Mouse (Mus musculus): ENCODE measurements at regions not wholly inside any gene's neighbourhood (a gene's known extent, or its start where the extent isn't known, plus 50 kb on each side); places are given as distances from the start of the nearest gene placed in this dataset. TPM values are rescaled to one million over a fixed set of nuclear protein-coding genes. Genes with fewer than 3 reads are reported as not detected.

DNA sequence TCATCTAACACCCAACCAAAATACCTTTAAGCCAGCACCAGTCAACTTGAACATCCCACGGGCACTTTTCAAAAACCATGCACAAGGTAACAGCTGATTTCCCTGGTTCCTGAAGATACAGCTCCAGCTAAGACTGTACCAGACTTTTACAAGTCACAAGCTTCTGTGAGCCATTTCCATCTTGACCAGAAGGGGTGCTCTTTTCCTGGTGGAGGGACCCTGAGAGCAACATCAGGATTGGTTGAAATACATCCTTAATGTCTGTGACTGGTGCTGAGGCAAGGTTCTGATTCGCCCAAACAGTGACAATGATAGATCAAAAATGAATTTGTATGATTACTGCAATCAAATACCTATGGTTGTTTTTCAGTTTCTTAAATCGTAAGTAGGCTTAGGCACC, 71.0 kb upstream of the Sptlc3 start:
- H3K27me3 ChIP-seq (ENCODE audit: control insufficient read depth, insufficient read depth, low read length) = no peaks in the 10 kb centered on the region
- no peaks in the 10 kb centered on the region for H3K36me3 ChIP-seq (ENCODE audit: control insufficient read depth, insufficient read depth, low read length)
- no peaks in the 10 kb centered on the region for H3K9me3 ChIP-seq (ENCODE audit: control insufficient read depth, low read length)
- H3K9ac ChIP-seq (ENCODE audit: low read depth, low read length) = no peak overlapping the region
- ATAC-seq (ENCODE audit: low FRiP score, low TSS enrichment) = no peak
- WGBS = 82% methylated on average over 3 of the region's 3 CpGs
- no peak overlapping the region for H3K4me3 ChIP-seq (ENCODE audit: low read length)
- no peaks in the 10 kb centered on the region for H3K4me1 ChIP-seq (ENCODE audit: control insufficient read depth, insufficient read depth, low read length)
- H3K4me2 ChIP-seq (replicated peaks; ENCODE audit: low read depth, low read length) = no peak overlapping the region
- no peak overlapping the region for H3K27ac ChIP-seq (ENCODE audit: low read depth, low read length)

DNA sequence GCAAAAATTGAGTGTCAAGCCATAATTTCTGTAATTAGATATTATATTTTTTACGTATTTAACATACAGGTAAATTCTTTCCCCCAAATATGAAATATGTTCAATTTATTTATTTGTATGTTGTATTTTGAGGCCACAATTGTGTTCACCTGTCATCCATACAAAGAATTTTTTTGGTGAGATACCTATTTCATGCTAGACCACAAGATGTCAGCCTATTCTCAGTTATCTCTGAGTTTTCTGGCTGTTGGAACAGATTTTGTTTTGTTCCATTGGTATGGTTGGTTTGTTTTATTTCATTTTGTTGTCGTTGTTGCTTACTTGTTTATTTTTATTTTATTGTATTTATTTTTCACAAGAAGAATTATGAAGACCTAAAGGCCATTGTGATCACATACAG, 70.3 kb upstream of the Sptlc3 start:
- Histone ChIP-seq H3K9ac (ENCODE audit: low read depth, low read length) (no peak overlapping the region), H3K4me1 (ENCODE audit: control insufficient read depth, insufficient read depth, low read length) (no peaks in the 10 kb centered on the region), H3K9me3 (ENCODE audit: control insufficient read depth, low read length) (no peaks in the 10 kb centered on the region), H3K4me2 (replicated peaks; ENCODE audit: low read depth, low read length) (no peak overlapping the region), H3K36me3 (ENCODE audit: control insufficient read depth, insufficient read depth, low read length) (no peaks in the 10 kb centered on the region), H3K27ac (ENCODE audit: low read depth, low read length) (no peak overlapping the region), H3K4me3 (ENCODE audit: low read length) (no peak overlapping the region), H3K27me3 (ENCODE audit: control insufficient read depth, insufficient read depth, low read length) (no peaks in the 10 kb centered on the region)
- WGBS = 74% methylated on average over 2 of the region's 2 CpGs
- no peak for ATAC-seq (ENCODE audit: low FRiP score, low TSS enrichment)

MicroRNA genes in the stretch of these regions (microRNA counts, 519-probe panel; counts per million panel counts)
- microRNA mmu-miR-1952 = not detected

Small RNA genes lying in the stretch of these regions (microRNA-seq; reads per million reads assigned to microRNA genes)
- not detected for gene Mir1952

All from kidney, embryonic 14.5 days (tissue).